Mouse (Mus musculus): ENCODE measurements at regions not wholly inside any gene's neighbourhood (a gene's known extent, or its start where the extent isn't known, plus 50 kb on each side); places are given as distances from the start of the nearest gene placed in this dataset.
A peak's percentile ranks its signal among the peaks of the same experiment; 100 is the strongest.

DNA sequence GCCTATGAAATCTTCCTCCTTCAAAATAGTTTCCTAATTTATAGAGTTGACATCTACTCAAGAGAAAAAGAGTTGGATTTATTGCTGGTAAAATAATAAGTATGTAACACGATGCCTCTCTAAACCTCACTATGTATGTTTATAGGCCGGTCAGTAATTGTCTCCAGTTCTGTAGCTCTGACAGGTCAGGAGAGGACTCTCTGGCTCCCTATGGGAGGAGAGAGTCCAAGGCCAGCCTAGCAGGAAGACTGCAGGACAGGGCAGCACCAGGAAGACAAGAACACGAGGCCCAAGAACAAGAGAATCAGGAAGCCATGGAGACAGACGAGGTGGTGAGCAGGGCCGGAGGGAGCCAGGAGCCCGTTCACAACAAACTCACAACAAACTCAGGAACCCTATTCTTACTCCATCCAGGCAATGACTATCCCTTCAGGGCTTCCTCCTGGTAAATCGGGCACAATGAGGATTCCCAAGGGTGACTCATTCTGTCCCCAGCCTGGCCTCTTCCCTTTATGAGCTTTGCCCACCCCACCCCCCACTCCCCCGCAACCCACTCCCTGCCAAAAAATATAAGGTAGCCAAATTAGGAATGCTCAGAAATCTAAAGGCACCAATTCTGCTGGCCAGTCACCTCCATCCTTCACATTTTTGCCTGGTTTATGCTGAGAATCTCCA, 244.7 kb upstream of the Zfp637 start:
- no peaks in the 10 kb centered on the region for H3K9me3 ChIP-seq (ENCODE audit: low read length)
- 59% methylated on average over 8 of the region's 8 CpGs for WGBS
- no peak overlapping the region for H3K27ac ChIP-seq (ENCODE audit: low read length)
- no peak overlapping the region for H3K4me2 ChIP-seq (replicated peaks; ENCODE audit: low read depth, low read length)
- no peak for ATAC-seq (ENCODE audit: low FRiP score, low TSS enrichment)
- no peak overlapping the region for H3K4me3 ChIP-seq (ENCODE audit: low read length)
- H3K36me3 ChIP-seq (ENCODE audit: insufficient read depth, low read length) = no peaks in the 10 kb centered on the region
- H3K9ac ChIP-seq (replicated peaks; ENCODE audit: low read length) = no peak overlapping the region
- H3K27me3 ChIP-seq (ENCODE audit: insufficient read depth, low read length) = no peaks in the 10 kb centered on the region
- 0 out of 2 replicates have a peak, but pooled peaks cover 2% of the 10 kb centered on the region for H3K4me1 ChIP-seq (ENCODE audit: insufficient read depth, low read length)

DNA sequence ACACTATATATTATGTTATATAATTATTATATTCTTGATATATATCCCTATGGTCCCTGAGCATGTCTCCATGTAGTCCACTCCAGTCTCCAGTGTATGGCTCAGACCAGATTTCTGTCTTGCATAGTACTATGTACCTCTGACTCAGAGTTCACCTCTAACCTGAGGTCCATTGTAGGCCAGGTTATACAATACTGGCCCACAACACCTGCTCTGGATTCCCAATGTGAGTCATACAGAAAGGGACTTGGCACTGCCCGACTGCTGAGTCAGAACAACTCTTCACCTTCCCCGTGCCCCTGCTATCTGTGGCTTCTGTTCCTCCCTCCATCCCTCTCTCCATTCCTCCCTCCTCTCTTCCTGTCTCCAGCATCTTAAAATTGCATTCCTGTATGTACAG, 236.1 kb upstream of the Zfp637 start:
- Histone ChIP-seq H3K36me3 (ENCODE audit: insufficient read depth, low read length) (no peaks in the 10 kb centered on the region), H3K4me2 (replicated peaks; ENCODE audit: low read depth, low read length) (no peak overlapping the region), H3K27me3 (ENCODE audit: insufficient read depth, low read length) (no peaks in the 10 kb centered on the region), H3K27ac (ENCODE audit: low read length) (no peak overlapping the region), H3K4me1 (ENCODE audit: insufficient read depth, low read length) (peaks cover 2% of the 10 kb centered on the region; the same call in 1 of the 2 replicates), H3K9ac (replicated peaks; ENCODE audit: low read length) (no peak overlapping the region), H3K4me3 (ENCODE audit: low read length) (no peak overlapping the region), H3K9me3 (ENCODE audit: low read length) (peaks cover 8% of the 10 kb centered on the region; the same call in 1 of the 2 replicates)
- WGBS = 72% methylated on average over 2 of the region's 2 CpGs
- no peak for ATAC-seq (ENCODE audit: low FRiP score, low TSS enrichment)

DNA sequence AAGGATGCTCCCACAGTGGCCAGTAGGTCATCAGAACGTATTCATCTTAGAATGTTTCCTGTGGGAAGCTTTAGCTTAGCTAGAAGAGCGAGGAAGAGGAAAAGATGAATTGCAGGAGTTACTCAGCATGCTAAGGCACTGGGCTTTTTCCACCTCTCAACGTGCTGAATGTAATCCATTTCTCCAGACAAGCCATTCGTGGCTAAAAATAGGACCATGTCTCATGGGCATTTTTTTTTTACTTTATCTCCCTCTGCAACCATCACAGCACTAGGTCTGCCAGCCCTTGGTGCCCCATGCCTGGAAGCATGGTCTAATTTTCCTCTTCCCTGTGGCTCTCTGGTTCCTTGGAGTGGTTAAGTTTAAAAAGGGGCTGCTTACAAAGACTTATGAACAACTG, 235.3 kb upstream of the Zfp637 start:
- no peak overlapping the region for H3K27ac ChIP-seq (ENCODE audit: low read length)
- WGBS = 62% methylated on average over 4 of the region's 4 CpGs
- no peak overlapping the region for H3K4me3 ChIP-seq (ENCODE audit: low read length)
- no peak overlapping the region for H3K4me2 ChIP-seq (replicated peaks; ENCODE audit: low read depth, low read length)
- no peak overlapping the region for H3K9ac ChIP-seq (replicated peaks; ENCODE audit: low read length)
- H3K36me3 ChIP-seq (ENCODE audit: insufficient read depth, low read length) = no peaks in the 10 kb centered on the region
- ATAC-seq (ENCODE audit: low FRiP score, low TSS enrichment) = no peak
- H3K27me3 ChIP-seq (ENCODE audit: insufficient read depth, low read length) = no peaks in the 10 kb centered on the region
- peaks cover 8% of the 10 kb centered on the region; the same call in 1 of the 2 replicates for H3K9me3 ChIP-seq (ENCODE audit: low read length)
- H3K4me1 ChIP-seq (ENCODE audit: insufficient read depth, low read length) = peaks cover 5% of the 10 kb centered on the region; the same call in 1 of the 2 replicates

DNA sequence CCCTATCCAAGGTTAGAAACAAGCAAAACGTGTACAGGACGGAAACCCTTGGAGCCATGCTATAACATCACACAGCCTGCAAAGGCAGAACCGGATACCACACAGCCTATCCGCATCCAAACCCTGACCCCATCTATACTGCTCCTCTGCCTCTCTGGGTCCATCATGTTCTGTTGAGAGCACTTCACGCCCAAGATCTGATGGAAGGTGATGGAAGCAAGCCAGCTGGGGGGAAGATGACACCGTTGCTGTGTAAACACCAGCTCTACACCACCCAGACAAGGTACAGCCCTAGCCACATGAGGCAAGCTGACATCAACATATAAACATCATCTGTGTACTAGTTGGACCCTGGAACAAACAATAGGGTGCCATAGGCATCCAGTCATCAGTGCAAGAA, 234.8 kb upstream of the Zfp637 start:
- peaks cover 5% of the 10 kb centered on the region; the same call in 1 of the 2 replicates for H3K4me1 ChIP-seq (ENCODE audit: insufficient read depth, low read length)
- H3K9me3 ChIP-seq (ENCODE audit: low read length) = peaks cover 8% of the 10 kb centered on the region; the same call in 1 of the 2 replicates
- ATAC-seq (ENCODE audit: low FRiP score, low TSS enrichment) = no peak
- H3K27ac ChIP-seq (ENCODE audit: low read length) = no peak overlapping the region
- H3K4me3 ChIP-seq (ENCODE audit: low read length) = no peak overlapping the region
- WGBS = 82% methylated on average over 6 of the region's 6 CpGs
- no peaks in the 10 kb centered on the region for H3K36me3 ChIP-seq (ENCODE audit: insufficient read depth, low read length)
- H3K9ac ChIP-seq (replicated peaks; ENCODE audit: low read length) = no peak overlapping the region
- no peaks in the 10 kb centered on the region for H3K27me3 ChIP-seq (ENCODE audit: insufficient read depth, low read length)
- H3K4me2 ChIP-seq (replicated peaks; ENCODE audit: low read depth, low read length) = no peak overlapping the region

DNA sequence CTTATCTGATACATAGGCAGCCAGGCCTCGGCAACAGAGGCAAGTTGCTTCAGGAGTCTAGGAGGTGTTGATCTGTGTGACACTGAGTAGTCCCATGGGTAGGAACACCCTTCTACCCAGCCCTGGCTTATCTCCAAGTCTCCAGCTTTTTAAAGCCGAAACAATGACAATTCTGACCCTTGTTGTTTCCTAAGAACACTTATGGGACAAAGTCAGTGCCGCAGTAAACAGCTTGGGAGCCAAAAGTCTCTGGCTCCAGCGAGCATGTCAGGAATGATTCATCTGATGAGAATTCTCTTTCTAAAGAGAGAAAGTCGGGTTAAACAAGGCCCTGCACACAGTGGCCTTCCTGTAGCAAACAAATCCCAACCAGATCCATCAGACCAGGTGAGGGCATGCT, 234.0 kb upstream of the Zfp637 start:
- H3K9ac ChIP-seq (replicated peaks; ENCODE audit: low read length) = no peak overlapping the region
- H3K9me3 ChIP-seq (ENCODE audit: low read length) = peaks cover 8% of the 10 kb centered on the region; the same call in 1 of the 2 replicates
- H3K4me2 ChIP-seq (replicated peaks; ENCODE audit: low read depth, low read length) = no peak overlapping the region
- no peak for ATAC-seq (ENCODE audit: low FRiP score, low TSS enrichment)
- H3K36me3 ChIP-seq (ENCODE audit: insufficient read depth, low read length) = no peaks in the 10 kb centered on the region
- no peaks in the 10 kb centered on the region for H3K27me3 ChIP-seq (ENCODE audit: insufficient read depth, low read length)
- H3K4me3 ChIP-seq (ENCODE audit: low read length) = no peak overlapping the region
- no peak overlapping the region for H3K27ac ChIP-seq (ENCODE audit: low read length)
- 66% methylated on average over 5 of the region's 5 CpGs for WGBS
- peaks cover 5% of the 10 kb centered on the region; the same call in 1 of the 2 replicates for H3K4me1 ChIP-seq (ENCODE audit: insufficient read depth, low read length)

DNA sequence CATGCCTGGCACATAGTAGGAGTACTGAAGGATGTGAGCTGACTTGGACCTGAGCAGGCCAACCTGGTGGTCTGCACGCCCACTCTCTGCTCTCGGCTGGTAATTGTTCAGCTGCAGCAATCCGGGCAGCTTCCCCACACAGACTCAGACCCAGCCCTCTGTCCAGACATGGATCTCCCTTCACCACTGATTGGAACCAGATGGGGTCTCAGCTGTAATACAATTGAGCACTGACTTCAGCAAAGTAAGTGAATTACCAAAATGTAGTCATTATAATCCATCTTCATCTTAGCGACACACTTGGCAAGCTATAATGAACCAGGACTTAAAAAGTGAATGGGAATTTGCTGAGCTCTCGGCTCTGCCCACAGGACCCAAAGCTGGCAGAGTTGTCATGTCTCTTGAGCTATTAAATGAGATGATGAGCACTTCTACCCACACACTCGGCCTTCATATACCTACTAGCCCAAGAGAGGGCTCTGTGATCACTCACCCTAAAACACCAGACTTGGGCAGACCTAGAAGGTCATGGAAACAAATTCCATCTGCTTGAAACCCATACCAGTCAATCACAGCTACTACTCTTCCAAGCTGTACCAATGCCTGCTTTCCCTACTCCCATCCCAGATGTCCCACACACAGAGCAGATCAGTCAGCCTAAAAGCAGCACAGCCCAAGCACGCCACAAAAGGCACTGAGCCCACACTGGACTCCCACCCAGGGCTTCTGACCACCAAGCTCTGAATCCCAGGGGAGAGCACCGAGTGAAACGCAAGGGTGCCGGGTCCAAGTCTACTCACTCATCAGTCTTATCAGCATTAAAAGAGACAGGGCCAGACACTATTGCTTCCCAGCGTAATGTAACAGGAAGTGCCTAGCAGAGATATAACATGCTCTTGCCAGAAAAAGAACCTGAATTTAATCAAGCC, 231.2 kb upstream of the Zfp637 start:
- H3K4me2 ChIP-seq (replicated peaks; ENCODE audit: low read depth, low read length) = no peak overlapping the region
- no peak for ATAC-seq (ENCODE audit: low FRiP score, low TSS enrichment)
- H3K9me3 ChIP-seq (ENCODE audit: low read length) = no peaks in the 10 kb centered on the region
- peaks cover 17% of the 10 kb centered on the region; the same call in 1 of the 2 replicates for H3K4me1 ChIP-seq (ENCODE audit: insufficient read depth, low read length)
- H3K36me3 ChIP-seq (ENCODE audit: insufficient read depth, low read length) = no peaks in the 10 kb centered on the region
- H3K27me3 ChIP-seq (ENCODE audit: insufficient read depth, low read length) = no peaks in the 10 kb centered on the region
- WGBS = 53% methylated on average over 11 of the region's 11 CpGs
- H3K4me3 ChIP-seq (ENCODE audit: low read length) = no peak overlapping the region
- H3K9ac ChIP-seq (replicated peaks; ENCODE audit: low read length) = no peak overlapping the region
- H3K27ac ChIP-seq (ENCODE audit: low read length) = 0 out of 2 replicates have a peak overlapping the region, but pooled peaks have one; percentile 6

DNA sequence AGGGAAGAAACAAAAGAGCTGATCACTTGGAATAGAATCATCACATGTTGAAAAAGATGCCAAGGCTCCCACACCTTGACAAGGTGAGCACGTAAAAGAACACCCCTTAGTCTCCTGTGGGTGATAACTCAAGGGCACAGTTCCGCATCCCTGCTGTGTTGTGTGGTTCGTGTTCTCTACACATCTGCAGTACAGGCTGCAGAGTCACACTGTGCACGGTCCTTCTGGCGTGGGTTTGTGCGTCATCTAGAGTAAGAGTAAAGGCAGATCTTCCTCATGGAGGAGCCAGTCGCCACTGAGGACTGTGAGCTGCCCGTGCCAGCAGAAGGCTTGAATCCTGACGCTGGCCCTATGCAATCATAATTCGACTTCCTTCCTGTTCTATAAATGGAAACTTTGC, 229.7 kb upstream of the Zfp637 start:
- Histone ChIP-seq H3K9me3 (ENCODE audit: low read length) (no peaks in the 10 kb centered on the region), H3K4me1 (ENCODE audit: insufficient read depth, low read length) (peaks cover 17% of the 10 kb centered on the region; the same call in 1 of the 2 replicates), H3K36me3 (ENCODE audit: insufficient read depth, low read length) (no peaks in the 10 kb centered on the region), H3K9ac (replicated peaks; ENCODE audit: low read length) (no peak overlapping the region), H3K27ac (ENCODE audit: low read length) (no peak overlapping the region), H3K4me2 (replicated peaks; ENCODE audit: low read depth, low read length) (no peak overlapping the region), H3K27me3 (ENCODE audit: insufficient read depth, low read length) (no peaks in the 10 kb centered on the region), H3K4me3 (ENCODE audit: low read length) (no peak overlapping the region)
- WGBS = 85% methylated on average over 10 of the region's 10 CpGs
- no peak for ATAC-seq (ENCODE audit: low FRiP score, low TSS enrichment)

DNA sequence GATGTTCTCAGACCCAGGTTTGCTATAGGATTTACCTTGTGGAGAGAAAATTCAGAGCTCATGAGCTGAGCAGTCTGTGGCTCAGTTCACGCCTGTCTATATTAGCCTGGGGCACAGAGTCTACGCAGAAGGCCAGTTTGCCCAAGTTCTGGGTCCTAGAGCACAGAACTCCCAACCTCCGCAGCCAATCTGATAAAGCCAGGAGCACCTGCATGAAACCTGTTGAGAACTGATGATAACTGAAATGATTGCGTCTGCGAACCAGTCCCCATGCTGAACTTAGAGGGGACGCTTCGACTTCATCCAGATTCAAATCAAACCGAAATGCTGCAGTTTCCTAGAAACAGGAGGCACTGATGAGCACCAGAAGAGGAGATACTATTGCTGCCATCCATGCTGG, 229.0 kb upstream of the Zfp637 start:
- Histone ChIP-seq H3K4me1 (ENCODE audit: insufficient read depth, low read length) (peaks cover 17% of the 10 kb centered on the region; the same call in 1 of the 2 replicates), H3K27me3 (ENCODE audit: insufficient read depth, low read length) (no peaks in the 10 kb centered on the region), H3K4me2 (replicated peaks; ENCODE audit: low read depth, low read length) (no peak overlapping the region), H3K36me3 (ENCODE audit: insufficient read depth, low read length) (no peaks in the 10 kb centered on the region), H3K4me3 (ENCODE audit: low read length) (no peak overlapping the region), H3K9me3 (ENCODE audit: low read length) (no peaks in the 10 kb centered on the region), H3K27ac (ENCODE audit: low read length) (no peak overlapping the region), H3K9ac (replicated peaks; ENCODE audit: low read length) (no peak overlapping the region)
- no peak for ATAC-seq (ENCODE audit: low FRiP score, low TSS enrichment)
- WGBS = 89% methylated on average over 8 of the region's 8 CpGs

DNA sequence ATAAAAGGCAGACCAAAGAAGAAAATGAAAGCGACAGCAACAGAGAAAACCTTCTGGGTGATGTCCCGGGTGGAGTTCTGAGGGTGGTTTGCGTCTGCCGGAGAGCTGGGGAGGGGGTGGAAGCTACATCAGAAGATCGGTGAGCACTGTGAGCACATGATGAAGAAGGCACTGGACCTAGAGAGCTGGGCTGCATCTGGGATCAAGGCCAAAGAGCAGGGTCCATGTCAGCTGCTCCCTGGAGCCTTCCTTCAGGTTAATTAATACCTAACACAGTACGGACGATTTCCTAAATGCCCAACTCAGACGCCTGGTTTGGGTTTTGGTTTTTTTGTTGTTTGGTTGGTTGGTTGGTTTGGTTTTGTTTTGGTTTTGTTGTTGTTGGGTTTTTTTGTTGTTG, 228.6 kb upstream of the Zfp637 start:
- Histone ChIP-seq H3K27me3 (ENCODE audit: insufficient read depth, low read length) (no peaks in the 10 kb centered on the region), H3K9me3 (ENCODE audit: low read length) (no peaks in the 10 kb centered on the region), H3K36me3 (ENCODE audit: insufficient read depth, low read length) (no peaks in the 10 kb centered on the region), H3K4me1 (ENCODE audit: insufficient read depth, low read length) (peaks cover 17% of the 10 kb centered on the region; the same call in 1 of the 2 replicates), H3K4me3 (ENCODE audit: low read length) (no peak overlapping the region), H3K27ac (ENCODE audit: low read length) (no peak overlapping the region), H3K4me2 (replicated peaks; ENCODE audit: low read depth, low read length) (no peak overlapping the region), H3K9ac (replicated peaks; ENCODE audit: low read length) (no peak overlapping the region)
- peak; percentile 86; the same call in 1 of the 2 replicates for ATAC-seq (ENCODE audit: low FRiP score, low TSS enrichment)
- 55% methylated on average over 8 of the region's 8 CpGs for WGBS
